ENCODE assay signal across 19 mouse cellular contexts in genomic region chr13:13997476-13997875, GRCm38 (mm10).
"Had no signal": no experiment of that assay in that cellular context is flagged by ENCODE, and none has a peak within 500 bp of the region (broad histone marks: within the 10 kb centered on the region; RNA-seq: fewer than 3 reads in every experiment).

No protein-coding gene starts in this region.

- H3K4me2 ChIP-seq: limb, embryonic 13.5 days; lung, embryonic 15.5 days; midbrain, embryonic 13.5 days had no signal

- H3K27ac ChIP-seq: limb, embryonic 10.5 days; limb, embryonic 13.5 days; lung, embryonic 15.5 days; midbrain, embryonic 10.5 days; midbrain, embryonic 13.5 days had no signal

- ATAC-seq: hindbrain, embryonic 16.5 days; inflammation-experienced regulatory T-cells, adult 6 months; midbrain, embryonic 13.5 days; midbrain, embryonic 16.5 days had no signal

- H3K27me3 ChIP-seq: limb, embryonic 13.5 days; lung, embryonic 15.5 days; megakaryocyte, embryonic 14.5 days; midbrain, embryonic 13.5 days had no signal

- H3K9me3 ChIP-seq: limb, embryonic 10.5 days; limb, embryonic 13.5 days; lung, embryonic 15.5 days; megakaryocyte, embryonic 14.5 days; midbrain, embryonic 10.5 days; midbrain, embryonic 13.5 days had no signal

- DNase-seq: kidney, adult 18-20 months; kidney, adult 9 months; kidney, postnatal 14 days; kidney, postnatal 4 days; lung, adult 18-20 months; lung, postnatal 10 days; lung, postnatal 36 days; thymus, adult 2 months; thymus, postnatal 14 days; thymus, postnatal 4 days had no signal

- H3K9ac ChIP-seq: limb, embryonic 13.5 days; lung, embryonic 15.5 days; midbrain, embryonic 13.5 days had no signal

- H3K4me1 ChIP-seq: limb, embryonic 10.5 days; limb, embryonic 13.5 days; lung, embryonic 15.5 days; midbrain, embryonic 10.5 days; midbrain, embryonic 13.5 days had no signal

- H3K4me3 ChIP-seq: limb, embryonic 10.5 days; limb, embryonic 13.5 days; lung, embryonic 15.5 days; megakaryocyte, embryonic 14.5 days; midbrain, embryonic 10.5 days; midbrain, embryonic 13.5 days had no signal
